Mouse (Mus musculus) yolk sac, embryonic 10.5 days (tissue): ENCODE measurements around the gene Mxra7.

Experiments
- DNase-seq: peaks from one replicate; pipeline ENCODE4 v3.0.0-alpha.2; 2017; ENCODE audit warnings: low spot score

Mxra7 gene

GRCm38 (mm10) chr11:116775407-116775806, 52.4 kb downstream of the Mxra7 start, which contains the start of gene St6galnac1:
TSS of gene St6galnac1 (minus strand) at chr11:116775507.
- no peak for DNase-seq

- no peak for DNase-seq
Observed at GRCm38 (mm10) chr11:116773205-116773604, 54.6 kb downstream of the Mxra7 start.

GRCm38 (mm10) chr11:116769873-116770272, 58.0 kb downstream of the Mxra7 start:
- DNase-seq, result no peak

GRCm38 (mm10) chr11:116764946-116765345, 62.9 kb downstream of the Mxra7 start:
- no peak for DNase-seq

- DNase-seq, result no peak
Observed at GRCm38 (mm10) chr11:116764346-116764745, 63.5 kb downstream of the Mxra7 start.

GRCm38 (mm10) chr11:116755191-116755590, 72.7 kb downstream of the Mxra7 start:
- DNase-seq, result no peak

GRCm38 (mm10) chr11:116753674-116754470, 74.0 kb downstream of the Mxra7 start:
- DNase-seq, result no peak
